Mouse (Mus musculus) E14TG2a.4 (cell line): ENCODE measurements at regions not wholly inside any gene's neighbourhood (a gene's known extent, or its start where the extent isn't known, plus 50 kb on each side); places are given as distances from the start of the nearest gene placed in this dataset.

Experiments
- CTCF ChIP-seq: conservative IDR thresholded peaks from 2 replicates; pipeline ENCODE4 v1.5.1; 2014; ENCODE audit warnings: low read length
- NANOG ChIP-seq: IDR thresholded peaks from 2 replicates; pipeline ENCODE4 v1.6.1; 2014; ENCODE audit warnings: borderline replicate concordance, low read length, mixed read lengths
- POU5F1 ChIP-seq: IDR thresholded peaks from 2 replicates; pipeline ENCODE4 v1.6.1; 2014; ENCODE audit warnings: low read length, borderline replicate concordance

DNA sequence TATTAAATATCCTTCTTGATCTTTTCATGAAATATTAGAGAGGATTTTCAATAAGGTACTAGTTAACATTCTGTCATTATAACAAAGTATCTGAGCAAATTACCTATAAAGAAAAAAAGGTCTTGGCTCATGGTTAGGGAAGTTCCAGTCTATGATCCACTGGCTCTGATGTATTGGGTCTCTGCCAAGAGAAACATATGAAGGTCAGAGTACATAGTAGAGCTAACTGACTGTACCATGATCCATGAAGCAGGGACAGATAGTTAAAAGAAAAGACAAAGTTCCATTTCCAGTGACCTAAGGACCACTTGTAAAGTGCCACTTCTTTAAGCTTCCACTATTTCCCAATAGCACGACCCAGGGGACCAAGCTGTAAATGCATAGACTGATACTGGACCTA is 87.2 kb upstream of the Chrm3 start:
- TF ChIP-seq CTCF (no peak), NANOG (no peak), POU5F1 (no peak)
